Mouse (Mus musculus) forebrain, postnatal 0 days (tissue): ENCODE results near the gene Plk2. TPM values are rescaled to one million over a fixed set of nuclear protein-coding genes. Genes with fewer than 3 reads are reported as not detected.
"Not testable (repeated sequence)": the region's sequence is repeated elsewhere in the genome, so short reads cannot be mapped to it uniquely, and the experiment has no call there.

ENCODE experiments used
- ATAC-seq: fragments of 200-750 bp; cut with Nextera tagmentation; 2 replicates; pipeline ENCODE4 v1.8.0; 2017; ENCODE audit warnings: mild to moderate bottlenecking, moderate library complexity
- DNase-seq: peaks from one replicate; pipeline ENCODE4 v3.0.0-alpha.2; 2015
- H3K27ac ChIP-seq: fragments of 300-500 bp; sonication (generic); 2 replicates; pipeline ENCODE4 v1.5.1; 2014; ENCODE audit warnings: low read depth, mild to moderate bottlenecking, antibody characterized with exemption, low read length, moderate library complexity, mixed read lengths
- H3K27me3 ChIP-seq: fragments of 300-500 bp; sonication (generic); 2 replicates; pipeline ENCODE4 v1.6.1; 2014; ENCODE audit warnings: mild to moderate bottlenecking, low read length, mixed read lengths; ENCODE audit not compliant: insufficient read depth
- H3K36me3 ChIP-seq: fragments of 300-500 bp; sonication (generic); 2 replicates; pipeline ENCODE4 v1.6.1; 2014; ENCODE audit warnings: mild to moderate bottlenecking, moderate library complexity; ENCODE audit not compliant: insufficient read depth
- H3K4me1 ChIP-seq: fragments of 300-500 bp; sonication (generic); 2 replicates; pipeline ENCODE4 v1.6.1; 2014; ENCODE audit warnings: antibody characterized with exemption; ENCODE audit not compliant: insufficient read depth
- H3K4me2 ChIP-seq: fragments of 300-500 bp; sonication (generic); 2 replicates; pipeline ENCODE4 v1.6.1; 2014; ENCODE audit warnings: low read depth, mild to moderate bottlenecking, moderate library complexity
- H3K4me3 ChIP-seq: fragments of 300-500 bp; sonication (generic); 2 replicates; pipeline ENCODE4 v1.5.1; 2014; ENCODE audit warnings: low read depth, low read length, mixed read lengths
- H3K9ac ChIP-seq: fragments of 300-500 bp; sonication (generic); 2 replicates; pipeline ENCODE4 v1.6.1; 2014; ENCODE audit warnings: mild to moderate bottlenecking
- H3K9me3 ChIP-seq: fragments of 300-500 bp; sonication (generic); 2 replicates; pipeline ENCODE4 v1.6.1; 2016; ENCODE audit warnings: low read length
- CTCF ChIP-seq: sonication (generic); IDR thresholded peaks from 2 replicates; pipeline ENCODE4 v1.5.1; 2016; ENCODE audit warnings: antibody characterized with exemption, control low read depth, low read depth
- WGBS: fragments of 180-500 bp; shearing (Covaris S2); extraction: QIAGEN DNeasy Blood & Tissue Kit; methylation state at CpG from one replicate; pipeline ENCODE4 v1.1.7; 2014; 5-methylcytosine and 5-hydroxymethylcytosine counted together
- polyA plus RNA-seq: library from polyadenylated mRNA; unstranded; fragments of >200 nt; fragmentation: Nextera tagmentation; extraction: Ambion mirVana; gene quantifications from 2 replicates; pipeline ENCODE4 v1.2.1, GENCODE M21; 2015
- total RNA-seq: library from RNA; depleted of rRNA; stranded (reverse); fragments of >200 nt; gene quantifications from 2 replicates; pipeline ENCODE4 v1.2.3, GENCODE M21; 2014

Gene Plk2
- total and polyA plus RNA-seq, 2 experiments from 2014 or later, result 217 to 257 TPM

GRCm38 (mm10) chr13:110368556-110369040 is 26.2 kb upstream of the Plk2 start:
- not testable (repeated sequence) for H3K9ac ChIP-seq, H3K4me2 ChIP-seq, H3K4me3 ChIP-seq, H3K4me1 ChIP-seq, H3K27ac ChIP-seq, H3K36me3 ChIP-seq, H3K27me3 ChIP-seq, H3K9me3 ChIP-seq
- WGBS, result 40% methylated on average over 6 of the region's 6 CpGs
- ATAC-seq (peak; percentile 77), DNase-seq (peak; percentile 63)
- TF ChIP-seq CTCF, result peak; percentile 100

GRCm38 (mm10) chr13:110369673-110370072 is 25.2 kb upstream of the Plk2 start:
- WGBS, result 100% methylated on average over 1 of the region's 1 CpGs
- ATAC-seq, result no peak
- no peak overlapping the region for H3K4me3 ChIP-seq

GRCm38 (mm10) chr13:110382447-110382901 is 12.4 kb upstream of the Plk2 start:
- Histone ChIP-seq H3K4me1 (no peaks in the 10 kb centered on the region), H3K36me3 (no peaks in the 10 kb centered on the region), H3K4me2 (no peak overlapping the region), H3K27ac (no peak overlapping the region), H3K9ac (no peak overlapping the region), H3K9me3 (no peaks in the 10 kb centered on the region), H3K4me3 (no peak overlapping the region), H3K27me3 (no peaks in the 10 kb centered on the region)
- ATAC-seq, result peak; percentile 67
- TF ChIP-seq CTCF, result peak; percentile 87
- DNase-seq, result peak; percentile 91
- WGBS, result 17% methylated on average over 5 of the region's 5 CpGs

More at GRCm38 (mm10) chr13:110369673-110370072, 25.2 kb upstream of the Plk2 start:
- H3K4me2 ChIP-seq, result no peak overlapping the region
- no peaks in the 10 kb centered on the region for H3K27me3 ChIP-seq
- no peak overlapping the region for H3K27ac ChIP-seq
- no peak for DNase-seq
- H3K9ac ChIP-seq, result no peak overlapping the region
- no peak for TF ChIP-seq CTCF
- no peaks in the 10 kb centered on the region for H3K4me1 ChIP-seq
- no peaks in the 10 kb centered on the region for H3K36me3 ChIP-seq
- H3K9me3 ChIP-seq, result no peaks in the 10 kb centered on the region

GRCm38 (mm10) chr13:110384514-110384913 is 10.3 kb upstream of the Plk2 start:
- ATAC-seq, result no peak
- 76% methylated on average over 6 of the region's 6 CpGs for WGBS

GRCm38 (mm10) chr13:110392210-110392609 is 2.6 kb upstream of the Plk2 start:
- DNase-seq (peak; percentile 92), ATAC-seq (no peak)
- Histone ChIP-seq H3K27ac (no peak overlapping the region), H3K4me1 (no peaks in the 10 kb centered on the region), H3K4me3 (no peak overlapping the region), H3K27me3 (no peaks in the 10 kb centered on the region), H3K36me3 (no peaks in the 10 kb centered on the region), H3K9ac (no peak overlapping the region), H3K4me2 (no peak overlapping the region), H3K9me3 (no peaks in the 10 kb centered on the region)
- TF ChIP-seq CTCF, result peak; percentile 89
- 19% methylated on average over 8 of the region's 8 CpGs for WGBS

More at GRCm38 (mm10) chr13:110384514-110384913, 10.3 kb upstream of the Plk2 start:
- Histone ChIP-seq H3K9ac (no peak overlapping the region), H3K4me3 (no peak overlapping the region), H3K27ac (no peak overlapping the region), H3K4me2 (no peak overlapping the region), H3K27me3 (no peaks in the 10 kb centered on the region), H3K4me1 (no peaks in the 10 kb centered on the region), H3K9me3 (no peaks in the 10 kb centered on the region), H3K36me3 (no peaks in the 10 kb centered on the region)
- no peak for TF ChIP-seq CTCF
- DNase-seq, result no peak

- WGBS, result 49% methylated on average over 3 of the region's 3 CpGs
- Histone ChIP-seq H3K4me1 (no peaks in the 10 kb centered on the region), H3K36me3 (peaks cover 1% of the 10 kb centered on the region), H3K9ac (no peak overlapping the region), H3K27me3 (no peaks in the 10 kb centered on the region), H3K27ac (no peak overlapping the region), H3K9me3 (no peaks in the 10 kb centered on the region), H3K4me2 (no peak overlapping the region), H3K4me3 (no peak overlapping the region)
- ATAC-seq (no peak), DNase-seq (no peak)
- TF ChIP-seq CTCF, result no peak
Observed at GRCm38 (mm10) chr13:110392631-110393030, 2.2 kb upstream of the Plk2 start.

GRCm38 (mm10) chr13:110395179-110395794 is 441 bp downstream of the Plk2 start:
- peak; percentile 23 for ATAC-seq
- no peak for TF ChIP-seq CTCF
- H3K4me1 ChIP-seq, result no peaks in the 10 kb centered on the region
- H3K27me3 ChIP-seq, result no peaks in the 10 kb centered on the region
- WGBS, result 1% methylated on average over 41 of the region's 41 CpGs
- DNase-seq, result peak; percentile 77
- peak overlapping the region; percentile 99 for H3K9ac ChIP-seq
- H3K4me2 ChIP-seq, result peak overlapping the region; percentile 99
- peaks cover 28% of the 10 kb centered on the region for H3K36me3 ChIP-seq
- H3K9me3 ChIP-seq, result no peaks in the 10 kb centered on the region
- peak overlapping the region; percentile 96 for H3K27ac ChIP-seq
- peak overlapping the region; percentile 85 for H3K4me3 ChIP-seq
